9 mouse cellular contexts compared by ENCODE assay signal in the genomic region with DNA sequence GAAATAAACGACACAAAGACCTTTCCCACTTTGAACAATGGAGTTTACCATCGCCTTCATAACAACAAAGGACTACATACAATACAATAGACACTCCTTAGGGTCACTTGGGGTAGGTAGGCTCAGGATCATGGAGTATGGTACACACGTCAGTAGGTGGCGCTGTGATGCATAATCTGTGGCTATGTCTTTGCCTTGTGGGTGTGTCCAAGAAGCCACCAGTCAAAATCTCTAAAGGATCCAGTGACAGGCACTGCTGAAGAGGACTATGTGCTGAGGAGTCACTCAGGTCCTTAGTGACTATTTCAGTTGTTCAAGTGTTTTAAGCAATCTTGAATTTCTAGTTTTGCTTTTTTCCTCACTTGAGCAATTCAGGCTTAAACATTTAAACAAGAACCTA.
DNase-seq lines count a peak whose midpoint lies in the region; ATAC-seq and TF ChIP-seq lines count a peak whose summit lies in the region.
"Had no signal": no experiment of that assay in that cellular context is flagged by ENCODE, and none has a peak within 500 bp of the region (broad histone marks: within the 10 kb centered on the region; RNA-seq: fewer than 3 reads in every experiment).

No protein-coding gene starts in this region.

- H3K27ac ChIP-seq in midbrain, postnatal 0 days (ENCODE audit: low read depth, low read length) = no peak overlapping the region
- H3K27ac ChIP-seq in midbrain, embryonic 16.5 days (ENCODE audit: low read length) = no peak overlapping the region
- no peak overlapping the region for H3K27ac ChIP-seq in cerebellum, adult 2 months (ENCODE audit: insufficient read depth, low read length)
- no peak overlapping the region for H3K27ac ChIP-seq in liver, embryonic 14.5 days
- H3K27ac ChIP-seq in neural tube, embryonic 15.5 days (replicated peaks) = no peak overlapping the region
- H3K27ac ChIP-seq: neural tube, embryonic 13.5 days had no signal

- no peak for TF ChIP-seq EP300 in liver, embryonic 14.5 days (IDR thresholded peaks at IDR 0.05; ENCODE audit: low read depth)

- no peaks in the 10 kb centered on the region for H3K27me3 ChIP-seq in midbrain, postnatal 0 days (ENCODE audit: insufficient read depth, low read length)
- H3K27me3 ChIP-seq in midbrain, embryonic 16.5 days (ENCODE audit: control insufficient read depth, insufficient read depth, low read depth, low read length) = no peaks in the 10 kb centered on the region
- no peaks in the 10 kb centered on the region for H3K27me3 ChIP-seq in cerebellum, adult 2 months (ENCODE audit: control insufficient read depth, insufficient read depth, low read length)
- H3K27me3 ChIP-seq in liver, embryonic 14.5 days (ENCODE audit: control insufficient read depth, insufficient read depth, low read length) = no peaks in the 10 kb centered on the region
- no peaks in the 10 kb centered on the region for H3K27me3 ChIP-seq in neural tube, embryonic 15.5 days (replicated peaks)
- H3K27me3 ChIP-seq: neural tube, embryonic 13.5 days had no signal

- H3K9ac ChIP-seq in midbrain, postnatal 0 days (replicated peaks; ENCODE audit: low read length, poor library complexity, severe bottlenecking) = no peak overlapping the region
- H3K9ac ChIP-seq in midbrain, embryonic 16.5 days (ENCODE audit: low read depth, low read length) = no peak overlapping the region
- no peak overlapping the region for H3K9ac ChIP-seq in liver, embryonic 14.5 days (replicated peaks)
- no peak overlapping the region for H3K9ac ChIP-seq in neural tube, embryonic 15.5 days (replicated peaks)
- H3K9ac ChIP-seq: neural tube, embryonic 13.5 days had no signal

- DNase-seq in cerebellum, postnatal 4 days (ENCODE audit: low spot score in 2 of 2) = no peak
- DNase-seq in midbrain, postnatal 0 days (ENCODE audit: low spot score) = no peak
- peak; percentile 23 to 32 for DNase-seq in cerebellum, adult 2 months
- DNase-seq in liver, embryonic 14.5 days (ENCODE audit: low read depth in 3 of 3, low spot score in 3 of 3) = peak; percentile 24 to 47 (median 35)
- no peak for DNase-seq in layer of hippocampus, postnatal 36 days

- no peak overlapping the region for H3K4me3 ChIP-seq in midbrain, postnatal 0 days (ENCODE audit: low read depth, low read length)
- H3K4me3 ChIP-seq in midbrain, embryonic 16.5 days (ENCODE audit: low read depth, low read length) = no peak overlapping the region
- H3K4me3 ChIP-seq in cerebellum, adult 2 months (replicated peaks; ENCODE audit: insufficient read depth, low read depth, low read length) = no peak overlapping the region
- H3K4me3 ChIP-seq in liver, embryonic 14.5 days (ENCODE audit: insufficient read depth in 1 of 2, low read depth in 2 of 2, low read length in 2 of 2) = no peak overlapping the region
- H3K4me3 ChIP-seq in neural tube, embryonic 15.5 days (replicated peaks) = no peak overlapping the region
- H3K4me3 ChIP-seq: neural tube, embryonic 13.5 days had no signal

- peak; percentile 43 for TF ChIP-seq CTCF in midbrain, postnatal 0 days (IDR thresholded peaks at IDR 0.05)
- peak; percentile 63 for TF ChIP-seq CTCF in cerebellum, adult 2 months (IDR thresholded peaks at IDR 0.05; ENCODE audit: borderline replicate concordance, insufficient read depth, low read depth, low read length)
- peak; percentile 78 for TF ChIP-seq CTCF in liver, embryonic 14.5 days (IDR thresholded peaks at IDR 0.05; ENCODE audit: low read depth)

- peak; percentile 70; the same call in 1 of the 2 replicates for ATAC-seq in cerebellum, adult (ENCODE audit: insufficient number of reproducible peaks, low FRiP score, low TSS enrichment)
- ATAC-seq in midbrain, postnatal 0 days (ENCODE audit: low FRiP score) = no peak
- ATAC-seq in midbrain, embryonic 16.5 days = no peak
- peak; percentile 45; the same call in 1 of the 2 replicates for ATAC-seq in liver, embryonic 14.5 days (ENCODE audit: insufficient read depth)
- no peak for ATAC-seq in neural tube, embryonic 15.5 days (ENCODE audit: low FRiP score)

- 63% methylated on average over 4 of the region's 4 CpGs for WGBS in midbrain, postnatal 0 days
- 58% methylated on average over 4 of the region's 4 CpGs for WGBS in midbrain, embryonic 16.5 days
- WGBS in cerebellum, adult 2 months = 66% methylated on average over 4 of the region's 4 CpGs
- 40% methylated on average over 4 of the region's 4 CpGs for WGBS in liver, embryonic 14.5 days (ENCODE audit: insufficient replicate concordance)
- 62% methylated on average over 4 of the region's 4 CpGs for WGBS in neural tube, embryonic 15.5 days

- H3K4me1 ChIP-seq in midbrain, postnatal 0 days (ENCODE audit: insufficient read depth, low read length) = no peaks in the 10 kb centered on the region
- H3K4me1 ChIP-seq in midbrain, embryonic 16.5 days (ENCODE audit: control insufficient read depth, insufficient read depth, low read length) = no peaks in the 10 kb centered on the region
- no peaks in the 10 kb centered on the region for H3K4me1 ChIP-seq in cerebellum, adult 2 months (ENCODE audit: control insufficient read depth, insufficient read depth, low read length)
- H3K4me1 ChIP-seq in liver, embryonic 14.5 days (replicated peaks; ENCODE audit: control insufficient read depth in 2 of 2, insufficient read depth in 2 of 2, low read length in 1 of 2) = no peaks in the 10 kb centered on the region
- H3K4me1 ChIP-seq in neural tube, embryonic 15.5 days = no peaks in the 10 kb centered on the region

- H3K36me3 ChIP-seq in midbrain, postnatal 0 days (ENCODE audit: insufficient read depth, low read length) = peaks cover 7% of the 10 kb centered on the region
- H3K36me3 ChIP-seq in midbrain, embryonic 16.5 days (ENCODE audit: control insufficient read depth, insufficient read depth, low read length) = peaks cover 15% of the 10 kb centered on the region
- H3K36me3 ChIP-seq in liver, embryonic 14.5 days (replicated peaks; ENCODE audit: control insufficient read depth, insufficient read depth, low read depth) = no peaks in the 10 kb centered on the region
- H3K36me3 ChIP-seq in neural tube, embryonic 15.5 days = peaks cover 16% of the 10 kb centered on the region

- H3K9me3 ChIP-seq in midbrain, postnatal 0 days (ENCODE audit: low read length) = no peaks in the 10 kb centered on the region
- 0 out of 2 replicates have a peak, but pooled peaks cover 4% of the 10 kb centered on the region for H3K9me3 ChIP-seq in midbrain, embryonic 16.5 days (replicated peaks; ENCODE audit: control insufficient read depth, low read length, poor library complexity, severe bottlenecking)
- no peaks in the 10 kb centered on the region for H3K9me3 ChIP-seq in liver, embryonic 14.5 days (ENCODE audit: control insufficient read depth, low read length)
- no peaks in the 10 kb centered on the region for H3K9me3 ChIP-seq in neural tube, embryonic 15.5 days (replicated peaks)
- H3K9me3 ChIP-seq: neural tube, embryonic 13.5 days had no signal

- no peak overlapping the region for H3K4me2 ChIP-seq in midbrain, postnatal 0 days (ENCODE audit: low read depth, low read length, poor library complexity, severe bottlenecking)
- H3K4me2 ChIP-seq in midbrain, embryonic 16.5 days (ENCODE audit: low read length) = no peak overlapping the region
- no peak overlapping the region for H3K4me2 ChIP-seq in liver, embryonic 14.5 days (ENCODE audit: low read depth)
- no peak overlapping the region for H3K4me2 ChIP-seq in neural tube, embryonic 15.5 days
- H3K4me2 ChIP-seq: neural tube, embryonic 13.5 days had no signal

- TF ChIP-seq POLR2A in cerebellum, adult 2 months (IDR thresholded peaks at IDR 0.05; ENCODE audit: borderline replicate concordance, insufficient read depth, low read length) = no peak

Comparison
In these comparisons a context has a peak if more than half of its experiments do, and no peak if none do; other contexts are left out.
1. DNase-seq: peak in cerebellum, adult 2 months (2 of 2) and liver, embryonic 14.5 days (3 of 3); none in cerebellum, postnatal 4 days (0 of 2), midbrain, postnatal 0 days (single experiment) and layer of hippocampus, postnatal 36 days (0 of 2).
2. ATAC-seq: peak in cerebellum, adult (single experiment) and liver, embryonic 14.5 days (single experiment); none in midbrain, postnatal 0 days (single experiment), midbrain, embryonic 16.5 days (single experiment) and neural tube, embryonic 15.5 days (single experiment).
3. Peak in every context shown above with its lines, with median percentiles within 50 percentile points of each other: CTCF ChIP-seq.